Mouse (Mus musculus) gastrocnemius, adult 18-20 months (tissue): ENCODE data around the gene Rab31. TPM values are rescaled to one million over a fixed set of nuclear protein-coding genes. Genes with fewer than 3 reads are reported as not detected.

ENCODE experiments used
- total RNA-seq, 2 experiments: library from RNA; stranded (reverse); gene quantifications; 2 replicates each; pipeline ENCODE4 v1.2.3; 2021

Gene Rab31
- total RNA-seq, 2 experiments from 2014 or later: 4.6 to 5.1 TPM

Other genes with a start within 250 kb of the Rab31 start
- 10 to 100 TPM; 18.6 to 19.4 TPM for gene Tmem232, start 232.0 kb downstream of the Rab31 start, total RNA-seq
- gene Vapa, start 159.2 kb downstream of the Rab31 start, total RNA-seq: 100 to 1,000 TPM; 138 to 142 TPM
- gene Txndc2, start 130.6 kb downstream of the Rab31 start, total RNA-seq: not detected
- gene Ppp4r1, start 9.8 kb upstream of the Rab31 start, total RNA-seq: 10 to 100 TPM; 20.7 to 22.6 TPM
- 10 to 100 TPM; 26.1 to 27.3 TPM for gene Ralbp1, start 113.0 kb upstream of the Rab31 start, total RNA-seq
- 10 to 100 TPM; 30.8 to 39.4 TPM for gene Twsg1, start 178.5 kb upstream of the Rab31 start, total RNA-seq